Mouse (Mus musculus): Measurements from ENCODE around the gene Gm42957.
"Not testable (repeated sequence)": the region's sequence is repeated elsewhere in the genome, so short reads cannot be mapped to it uniquely, and the experiment has no call there.

Gene Gm42957

DNA sequence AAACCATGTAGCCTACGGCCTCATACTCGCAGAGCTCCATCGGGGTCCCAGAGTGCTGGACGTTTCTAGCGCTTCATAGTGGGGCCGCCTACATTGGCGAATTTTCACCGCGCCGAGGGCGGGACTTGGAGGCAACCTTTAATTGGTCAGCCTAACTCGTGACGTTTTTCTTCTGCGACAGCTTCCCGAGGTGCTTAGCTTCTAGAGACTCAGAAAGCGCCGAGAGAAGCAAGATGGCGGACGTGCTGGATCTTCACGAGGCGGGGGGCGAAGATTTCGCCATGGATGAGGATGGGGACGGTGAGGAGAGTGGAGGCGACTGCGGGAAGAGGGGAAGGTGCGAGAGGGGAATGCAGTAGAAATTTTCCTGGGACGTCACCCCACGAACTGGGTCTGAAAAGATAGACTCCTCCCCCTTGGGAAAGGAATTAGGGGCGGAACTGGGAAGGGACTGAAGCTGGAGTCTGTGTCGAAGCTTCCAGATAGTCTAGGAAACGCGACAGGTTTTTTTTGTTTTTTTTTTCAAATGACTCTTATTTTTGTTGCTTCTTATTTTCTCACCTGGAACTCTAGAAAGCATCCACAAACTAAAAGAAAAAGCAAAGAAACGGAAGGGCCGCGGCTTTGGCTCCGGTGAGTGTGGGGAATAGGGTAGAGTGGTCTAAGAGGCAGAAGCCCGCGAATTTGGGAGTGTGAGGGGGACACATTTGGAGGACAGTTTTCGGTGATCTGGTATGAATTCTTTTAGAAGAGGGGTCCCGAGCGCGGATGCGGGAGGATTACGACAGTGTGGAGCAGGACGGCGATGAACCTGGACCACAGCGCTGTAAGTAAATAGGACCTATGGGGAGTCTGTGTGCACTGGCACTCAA is 5.3 kb upstream of the Gm42957 start, which contains the start of gene Rbm8a:
Rbm8a (plus strand) TSS at position 205 of the 872 bp plus-strand sequence.
- peak; percentile 97 for DNase-seq

DNA sequence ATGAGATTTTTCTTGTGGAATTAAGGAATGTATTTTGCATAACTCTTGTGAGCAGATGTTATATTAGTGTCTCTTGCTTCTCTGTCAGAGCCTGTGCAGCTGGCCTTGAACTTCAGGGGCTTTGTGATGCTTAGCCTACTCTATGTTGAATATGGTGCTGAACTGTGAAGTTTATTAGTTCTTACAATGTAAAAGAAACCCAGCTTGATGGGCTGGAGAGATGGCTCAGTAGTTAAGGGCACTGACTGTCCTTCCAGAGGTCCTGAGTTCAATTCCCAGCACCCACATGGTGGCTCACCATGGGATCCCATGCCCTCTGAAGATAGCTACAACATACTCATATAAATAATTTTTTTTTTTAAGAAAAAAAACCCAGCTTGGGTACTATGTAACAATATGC is 3.2 kb upstream of the Gm42957 start:
- DNase-seq, result no peak

- DNase-seq, result no peak
These were observed 1.3 kb upstream of the Gm42957 start for GRCm38 (mm10) chr3:96634015-96634414.

- DNase-seq, result no peak
These were observed 632 bp downstream of the Gm42957 start for GRCm38 (mm10) chr3:96635906-96636305.

GRCm38 (mm10) chr3:96636448-96636847 is 1.2 kb downstream of the Gm42957 start:
- no peak for DNase-seq

GRCm38 (mm10) chr3:96639219-96639618 is 3.9 kb downstream of the Gm42957 start:
- DNase-seq, result peak; percentile 79

DNA sequence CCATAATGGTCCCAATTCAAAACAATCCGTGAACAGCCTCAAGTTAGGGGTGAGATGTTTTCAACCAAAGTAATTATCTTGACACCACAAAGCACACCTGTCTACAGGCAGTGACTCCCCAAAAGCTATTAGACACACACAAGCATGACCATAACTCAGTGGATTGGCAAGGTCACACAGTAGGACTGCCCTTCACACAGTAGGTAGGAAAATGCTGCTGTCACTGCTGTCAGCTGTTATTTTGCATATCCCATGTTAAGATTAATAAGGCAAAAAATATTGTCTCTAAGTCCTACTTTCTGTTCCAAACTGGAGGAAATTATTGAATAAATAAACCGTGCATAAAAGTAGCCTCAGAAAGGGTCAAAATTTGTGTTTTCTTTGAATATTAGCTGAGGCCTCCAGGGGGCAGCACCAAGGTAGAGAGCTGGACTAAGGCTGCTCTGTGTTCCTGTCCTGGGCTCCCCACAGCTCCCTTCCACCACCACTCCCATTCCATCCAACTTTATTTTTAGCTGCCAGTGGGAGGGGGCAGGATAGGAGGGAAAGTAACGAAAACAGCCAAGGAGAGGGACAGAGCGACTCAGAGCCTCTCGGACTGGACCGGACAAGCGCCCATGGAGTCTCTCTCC is 9.9 kb downstream of the Gm42957 start, which contains the start of gene Itga10:
Itga10 (plus strand) TSS at position 567 of the 632 bp plus-strand sequence.
- peak; percentile 63 for DNase-seq

- DNase-seq, result no peak
These were observed 12.1 kb downstream of the Gm42957 start for GRCm38 (mm10) chr3:96647365-96647764.

- no peak for DNase-seq
These were observed 25.6 kb downstream of the Gm42957 start for GRCm38 (mm10) chr3:96660901-96661300.

- no peak for DNase-seq
These were observed 27.6 kb downstream of the Gm42957 start for GRCm38 (mm10) chr3:96662731-96663316.

DNA sequence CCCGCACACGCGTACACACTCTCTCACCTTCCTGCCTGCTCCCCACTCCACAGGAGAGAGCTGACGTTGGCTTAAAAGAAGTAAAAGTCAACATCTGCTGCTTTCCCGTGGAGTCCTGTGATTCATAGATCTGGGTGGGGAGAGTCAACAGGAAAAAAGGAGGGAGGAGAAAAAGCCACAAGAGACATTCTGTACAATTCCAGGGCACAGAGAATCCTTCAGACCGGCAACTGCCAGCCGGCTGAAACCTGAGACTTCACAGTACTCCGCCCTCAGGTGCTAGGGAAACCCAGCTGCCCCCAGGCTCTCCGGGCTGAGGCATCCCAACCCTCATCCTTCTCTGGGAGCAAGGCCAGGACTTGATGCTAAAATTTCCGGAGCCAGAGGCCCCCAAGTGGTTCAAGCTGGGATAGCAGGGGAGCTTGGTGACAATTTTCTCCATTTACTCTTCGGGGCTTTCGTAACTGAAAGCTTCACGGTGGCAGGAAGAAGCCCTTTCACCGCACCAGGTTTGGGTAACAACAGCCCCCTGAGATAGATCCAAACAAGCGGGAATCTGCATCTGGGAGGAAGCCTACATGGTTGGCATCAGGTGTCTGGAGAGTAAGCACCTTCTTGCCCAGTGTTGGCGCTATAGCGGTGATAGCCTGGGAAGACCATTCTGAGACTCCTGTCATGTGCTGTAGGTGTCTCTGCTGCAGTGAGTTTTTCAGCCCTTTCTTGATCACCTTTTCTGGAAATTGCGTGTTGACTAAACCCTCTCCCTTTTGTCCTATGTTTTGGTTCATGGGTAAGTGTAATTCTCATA is 28.4 kb downstream of the Gm42957 start:
- DNase-seq, result peak; percentile 87

- DNase-seq, result not testable (repeated sequence)
These were observed 30.6 kb downstream of the Gm42957 start for GRCm38 (mm10) chr3:96665732-96666363.

GRCm38 (mm10) chr3:96666916-96667315 is 31.6 kb downstream of the Gm42957 start:
- no peak for DNase-seq

DNA sequence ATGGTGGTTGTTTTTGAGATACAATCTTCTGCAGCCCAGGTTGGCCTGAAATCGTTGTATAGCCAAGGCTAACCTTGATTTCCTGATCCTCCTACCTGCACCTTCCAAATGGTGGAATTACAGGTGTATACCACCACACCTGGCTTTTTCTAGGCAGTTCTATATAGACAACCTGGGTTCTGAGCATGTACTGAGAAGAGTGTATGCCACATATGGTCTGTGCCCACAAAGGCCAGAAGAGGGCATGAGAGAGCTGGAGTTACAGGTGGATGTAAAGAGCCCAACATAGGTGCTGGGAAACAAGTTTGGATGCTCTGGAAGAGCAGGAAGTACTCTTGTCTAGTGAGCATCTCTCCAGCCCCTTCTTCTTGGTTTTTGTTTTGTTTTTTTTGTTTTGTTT is 32.0 kb downstream of the Gm42957 start:
- peak; percentile 28 for DNase-seq

DNA sequence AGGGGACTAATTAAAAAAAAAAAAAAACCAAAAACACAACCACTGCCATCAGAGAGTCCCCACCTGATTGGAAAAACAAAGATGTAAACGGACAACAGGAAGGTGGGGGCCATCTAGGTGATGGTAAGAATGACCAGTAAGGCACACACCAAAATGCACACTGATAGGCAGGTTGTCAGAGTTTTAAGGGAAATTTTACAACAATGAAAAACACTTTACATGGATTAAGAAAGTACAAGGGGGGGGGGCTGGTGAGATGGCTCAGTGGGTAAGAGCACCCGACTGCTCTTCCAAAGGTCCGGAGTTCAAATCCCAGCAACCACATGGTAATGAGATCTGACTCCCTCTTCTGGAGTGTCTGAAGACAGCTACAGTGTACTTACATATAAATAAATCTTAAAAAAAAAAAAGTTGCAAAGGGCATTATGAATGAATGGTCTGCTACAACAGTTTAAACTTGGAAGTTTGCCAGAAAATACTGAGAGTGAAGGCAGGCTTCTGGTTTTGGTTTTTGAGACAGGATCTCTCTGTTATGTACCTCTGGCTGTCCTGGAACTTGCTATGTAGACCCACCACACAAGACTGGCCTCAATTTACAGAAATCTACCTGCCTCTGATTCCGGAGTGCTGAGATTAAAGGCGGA is 33.3 kb downstream of the Gm42957 start:
- DNase-seq, result no peak

DNA sequence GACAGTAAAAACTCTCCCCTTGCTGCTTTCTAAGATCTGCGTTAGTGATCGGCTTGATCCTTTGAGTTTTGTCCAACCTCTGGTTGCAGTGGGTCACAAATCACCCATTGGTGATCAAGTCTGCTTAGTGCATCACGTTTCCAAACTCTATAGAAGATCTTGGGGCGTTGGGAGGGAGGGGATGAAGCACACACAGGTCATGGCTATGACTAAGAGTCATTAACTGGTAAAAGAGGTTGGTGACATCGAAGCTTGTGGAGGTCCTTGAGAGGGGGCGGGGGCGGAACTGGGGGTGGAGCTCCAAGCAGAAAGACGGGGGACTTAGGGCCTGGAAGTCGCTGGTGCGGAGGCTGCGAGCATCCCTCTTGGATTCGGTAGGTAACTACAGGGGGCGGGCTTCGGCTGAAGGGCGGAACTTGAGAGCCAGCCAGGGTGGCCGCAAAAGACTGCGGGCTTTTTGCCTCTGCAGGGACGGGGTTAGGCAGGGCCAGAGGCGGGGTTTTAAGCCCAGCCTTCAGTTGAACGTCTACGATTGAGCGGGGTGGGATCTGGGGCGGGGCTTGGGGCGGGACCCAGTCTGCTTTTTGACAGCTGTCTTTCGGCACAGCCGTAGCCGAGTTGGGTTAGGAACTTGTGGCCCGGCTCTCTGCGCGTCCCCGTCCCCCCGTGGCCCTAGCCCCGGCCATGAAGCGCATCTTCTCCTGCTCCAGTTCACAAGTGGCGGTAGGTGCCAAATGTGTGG is 34.6 kb downstream of the Gm42957 start, which contains the start of gene Ankrd35:
Ankrd35 (plus strand) TSS at position 405 of the 742 bp plus-strand sequence.
- DNase-seq, result peak; percentile 79

- DNase-seq, result no peak
These were observed 36.2 kb downstream of the Gm42957 start for GRCm38 (mm10) chr3:96671519-96671918.

DNA sequence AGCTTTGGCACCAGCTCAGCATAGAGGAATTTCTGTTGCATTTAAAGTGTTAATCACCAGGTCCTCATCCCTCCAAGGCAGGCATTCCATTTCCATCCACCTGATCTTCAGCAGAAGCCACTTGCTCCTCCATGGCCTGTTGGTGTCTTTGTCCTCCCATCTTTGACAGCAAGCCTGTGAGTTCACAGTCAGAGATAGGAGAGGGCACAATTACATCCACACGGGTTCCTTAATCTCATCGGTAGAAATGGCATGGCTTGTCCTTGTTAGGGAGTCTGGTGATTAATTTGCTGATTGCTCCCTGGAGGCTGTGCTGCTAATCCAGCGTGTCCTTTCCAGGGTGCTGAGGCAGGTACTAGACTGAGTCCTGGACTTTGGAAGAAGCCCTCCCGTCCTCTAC is 38.2 kb downstream of the Gm42957 start:
- DNase-seq, result no peak

DNA sequence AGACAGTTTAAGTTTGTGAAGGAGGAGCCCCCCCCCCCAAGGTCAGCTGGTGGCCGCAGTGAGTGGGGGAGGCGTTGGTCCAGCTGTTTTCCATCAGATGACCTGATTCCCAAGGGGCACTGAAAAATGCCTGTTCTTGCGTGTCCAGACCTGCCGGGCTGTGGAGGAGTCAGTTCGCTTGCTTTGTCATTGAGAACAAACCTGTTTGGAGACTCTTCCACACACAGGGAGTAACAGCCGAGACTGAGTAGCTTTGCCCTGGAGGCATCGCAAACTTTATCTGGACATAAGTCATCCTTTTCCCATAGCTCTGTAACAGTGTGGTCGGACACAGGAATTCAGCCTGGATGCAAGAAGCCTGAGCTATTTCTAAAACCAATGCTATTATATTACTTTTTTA is 39.2 kb downstream of the Gm42957 start:
- DNase-seq, result no peak

DNA sequence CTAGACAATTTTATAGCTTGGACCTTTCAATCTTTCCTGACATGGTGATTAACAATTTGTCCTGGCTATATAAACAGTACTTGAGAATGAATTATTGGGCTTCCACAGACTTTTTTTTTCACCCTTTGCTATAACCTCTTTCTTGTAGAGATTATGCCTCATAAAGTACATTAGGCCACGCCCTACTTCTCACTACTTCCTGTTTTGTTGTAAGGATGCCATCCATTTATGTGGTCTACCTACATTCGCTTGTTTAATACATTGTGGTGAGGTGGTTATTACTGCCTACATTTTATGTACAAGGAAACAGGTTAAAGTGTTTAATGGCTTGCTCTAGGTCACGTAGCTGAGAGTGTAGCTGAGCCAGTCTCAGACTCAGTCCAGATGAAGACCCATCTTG is 39.9 kb downstream of the Gm42957 start:
- no peak for DNase-seq

GRCm38 (mm10) chr3:96675690-96676089 is 40.4 kb downstream of the Gm42957 start:
- DNase-seq, result no peak
